Mouse (Mus musculus) neural tube, embryonic 14.5 days (tissue): ENCODE measurements at regions not wholly inside any gene's neighbourhood (a gene's known extent, or its start where the extent isn't known, plus 50 kb on each side); places are given as distances from the start of the nearest gene placed in this dataset.

ENCODE experiments used
- ATAC-seq: fragments of 200-750 bp; cut with Nextera tagmentation; 2 replicates; pipeline ENCODE4 v1.8.0; 2017; ENCODE audit warnings: low read depth, mild to moderate bottlenecking, moderate TSS enrichment, moderate library complexity
- H3K27ac ChIP-seq: fragments of 300-500 bp; sonication (generic); 2 replicates; pipeline ENCODE4 v1.5.1; 2014; ENCODE audit warnings: low read depth, mild to moderate bottlenecking, control low read depth, low read length, moderate library complexity, mixed read lengths
- H3K27me3 ChIP-seq: fragments of 300-500 bp; sonication (generic); 2 replicates; pipeline ENCODE4 v1.6.1; 2014; ENCODE audit warnings: low read length; ENCODE audit not compliant: control insufficient read depth, insufficient read depth
- H3K36me3 ChIP-seq: fragments of 300-500 bp; sonication (generic); 2 replicates; pipeline ENCODE4 v1.6.1; 2014; ENCODE audit warnings: low read length, mixed read lengths; ENCODE audit not compliant: control insufficient read depth, insufficient read depth
- H3K4me1 ChIP-seq: fragments of 300-500 bp; sonication (generic); 2 replicates; pipeline ENCODE4 v1.6.1; 2014; ENCODE audit warnings: low read length; ENCODE audit not compliant: control insufficient read depth, insufficient read depth
- H3K4me2 ChIP-seq: fragments of 300-500 bp; sonication (generic); 2 replicates; pipeline ENCODE4 v1.6.1; 2014; ENCODE audit warnings: mild to moderate bottlenecking, low read depth, low read length, control low read depth
- H3K4me3 ChIP-seq: fragments of 300-500 bp; sonication (generic); 2 replicates; pipeline ENCODE4 v1.5.1; 2014; ENCODE audit warnings: low read depth, low read length, control low read depth, mixed read lengths
- H3K9ac ChIP-seq: fragments of 300-500 bp; sonication (generic); replicated peaks from 2 replicates; pipeline ENCODE4 v1.6.1; 2014; ENCODE audit warnings: low read depth, mild to moderate bottlenecking, control low read depth, low read length, mixed read lengths
- H3K9me3 ChIP-seq: fragments of 300-500 bp; sonication (generic); 2 replicates; pipeline ENCODE4 v1.6.1; 2016; ENCODE audit warnings: low read length; ENCODE audit not compliant: control insufficient read depth
- WGBS: fragments of 180-500 bp; shearing (Covaris S2); extraction: QIAGEN DNeasy Blood & Tissue Kit; methylation state at CpG from one replicate; pipeline ENCODE4 v1.1.7; 2014; 5-methylcytosine and 5-hydroxymethylcytosine counted together

DNA sequence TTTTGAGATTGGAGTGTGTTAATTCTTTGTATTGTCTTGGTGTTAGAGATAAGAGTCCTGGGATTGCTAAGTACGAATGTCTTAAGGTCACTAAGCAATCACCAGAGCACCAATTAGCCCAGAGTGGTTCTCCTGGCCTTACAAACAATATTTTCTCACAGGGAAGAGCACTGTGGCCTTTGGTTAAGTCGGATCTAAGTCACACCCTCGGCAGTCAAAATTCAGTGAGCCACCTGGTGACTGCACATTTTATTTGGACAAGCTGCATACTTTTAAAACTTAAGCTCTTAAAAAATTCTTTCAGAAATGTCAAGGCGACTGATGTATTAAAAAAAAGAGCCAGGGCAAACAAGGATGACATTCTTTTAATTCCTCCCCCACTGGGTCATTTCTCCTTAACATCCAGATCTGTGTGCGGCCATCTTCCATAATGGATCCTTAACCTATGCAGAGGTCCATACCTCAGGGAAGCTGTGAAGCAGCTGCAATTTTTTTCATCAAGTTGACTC, 60.9 kb upstream of the Foxa2 start:
- H3K27me3 ChIP-seq, result no peaks in the 10 kb centered on the region
- no peak for ATAC-seq
- H3K36me3 ChIP-seq, result no peaks in the 10 kb centered on the region
- H3K9me3 ChIP-seq, result no peaks in the 10 kb centered on the region
- WGBS, result 75% methylated on average over 5 of the region's 5 CpGs
- H3K4me3 ChIP-seq, result no peak overlapping the region
- no peak overlapping the region for H3K27ac ChIP-seq
- no peak overlapping the region for H3K4me2 ChIP-seq
- no peaks in the 10 kb centered on the region for H3K4me1 ChIP-seq
- H3K9ac ChIP-seq, result no peak overlapping the region

DNA sequence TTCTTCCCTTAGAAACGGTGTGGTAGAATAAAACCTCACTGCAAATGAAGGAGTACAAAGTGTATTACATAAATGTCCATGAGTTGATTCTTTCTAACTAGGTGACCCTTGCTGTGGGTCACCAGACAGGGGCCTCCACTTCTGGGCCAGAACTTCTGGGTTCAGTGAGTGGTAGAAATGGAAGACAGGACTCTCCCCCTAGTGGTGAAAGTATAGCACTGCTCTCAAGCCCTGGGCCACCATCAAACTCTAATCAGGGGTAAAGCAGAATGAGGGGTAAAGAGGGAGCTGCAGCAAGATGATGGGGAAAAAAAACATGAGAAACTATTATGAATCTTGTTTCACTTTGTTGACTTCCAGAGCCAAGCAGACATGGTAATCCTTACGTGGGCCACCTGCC, 63.4 kb upstream of the Foxa2 start:
- H3K4me3 ChIP-seq, result no peak overlapping the region
- no peaks in the 10 kb centered on the region for H3K4me1 ChIP-seq
- no peak for ATAC-seq
- H3K9ac ChIP-seq, result no peak overlapping the region
- whole genome bisulfite sequencing, result 45% methylated on average over 2 of the region's 2 CpGs
- H3K4me2 ChIP-seq, result no peak overlapping the region
- no peak overlapping the region for H3K27ac ChIP-seq
- H3K27me3 ChIP-seq, result no peaks in the 10 kb centered on the region
- H3K36me3 ChIP-seq, result no peaks in the 10 kb centered on the region
- no peaks in the 10 kb centered on the region for H3K9me3 ChIP-seq

GRCm38 (mm10) chr2:148111889-148112288, 65.1 kb upstream of the Foxa2 start:
- Histone ChIP-seq H3K4me2 (peak overlapping the region; percentile 31; the same call in 1 of the 2 replicates), H3K36me3 (no peaks in the 10 kb centered on the region), H3K9me3 (no peaks in the 10 kb centered on the region), H3K27ac (no peak overlapping the region), H3K4me1 (no peaks in the 10 kb centered on the region), H3K27me3 (no peaks in the 10 kb centered on the region), H3K9ac (no peak overlapping the region), H3K4me3 (no peak overlapping the region)
- WGBS, result 21% methylated on average over 10 of the region's 10 CpGs
- peak; percentile 70 for ATAC-seq

GRCm38 (mm10) chr2:148113184-148113583, 66.4 kb upstream of the Foxa2 start:
- Histone ChIP-seq H3K27ac (no peak overlapping the region), H3K4me3 (no peak overlapping the region), H3K9me3 (no peaks in the 10 kb centered on the region), H3K36me3 (no peaks in the 10 kb centered on the region), H3K4me2 (no peak overlapping the region), H3K9ac (no peak overlapping the region), H3K27me3 (no peaks in the 10 kb centered on the region), H3K4me1 (no peaks in the 10 kb centered on the region)
- WGBS, result 62% methylated on average over 2 of the region's 2 CpGs
- ATAC-seq, result no peak

- peak; percentile 91 for ATAC-seq
- no peaks in the 10 kb centered on the region for H3K9me3 ChIP-seq
- WGBS, result 26% methylated on average over 4 of the region's 4 CpGs
- no peaks in the 10 kb centered on the region for H3K27me3 ChIP-seq
- H3K4me2 ChIP-seq, result no peak overlapping the region
- H3K27ac ChIP-seq, result no peak overlapping the region
- H3K4me1 ChIP-seq, result no peaks in the 10 kb centered on the region
- H3K9ac ChIP-seq, result no peak overlapping the region
- H3K4me3 ChIP-seq, result no peak overlapping the region
- no peaks in the 10 kb centered on the region for H3K36me3 ChIP-seq
These were observed 67.8 kb upstream of the Foxa2 start for GRCm38 (mm10) chr2:148114600-148114999.

DNA sequence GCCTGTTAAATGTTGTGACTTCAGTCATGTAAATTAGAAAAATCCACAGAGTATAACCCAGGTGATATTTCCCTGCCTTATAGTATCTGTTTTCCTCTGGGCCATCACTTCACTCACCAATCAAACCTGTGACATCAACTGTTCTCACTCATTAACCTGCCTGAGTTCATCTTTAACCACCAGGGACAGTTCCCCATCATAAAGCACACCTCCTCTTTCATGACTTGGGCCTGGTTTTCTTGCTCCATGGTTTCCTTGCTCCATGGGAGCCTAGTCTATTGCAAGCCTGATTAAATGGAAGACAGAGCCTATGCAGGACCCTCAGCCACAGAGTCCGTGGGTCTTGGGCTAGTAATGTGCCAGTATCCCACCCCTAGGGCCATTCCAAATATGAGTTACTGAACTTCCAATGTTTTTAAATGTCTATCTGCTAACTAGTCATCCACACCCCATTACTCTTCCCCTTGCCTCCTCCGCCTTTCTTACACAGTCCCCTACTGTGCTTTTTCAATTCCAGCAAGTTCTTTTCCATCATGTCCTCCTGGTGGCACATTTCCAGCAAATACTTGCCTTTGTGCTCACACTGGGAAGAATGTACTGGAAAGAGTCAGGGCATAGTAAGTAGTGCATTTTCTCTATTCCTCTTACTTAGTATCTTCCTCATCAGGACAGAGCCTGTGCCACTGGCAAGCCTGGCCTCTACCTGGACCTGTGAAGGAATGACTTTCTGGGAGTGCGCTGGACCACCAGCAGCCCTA, 69.4 kb upstream of the Foxa2 start:
- H3K9ac ChIP-seq, result no peak overlapping the region
- H3K4me2 ChIP-seq, result no peak overlapping the region
- H3K36me3 ChIP-seq, result no peaks in the 10 kb centered on the region
- WGBS, result 81% methylated on average over 3 of the region's 3 CpGs
- no peak overlapping the region for H3K4me3 ChIP-seq
- no peaks in the 10 kb centered on the region for H3K4me1 ChIP-seq
- H3K9me3 ChIP-seq, result no peaks in the 10 kb centered on the region
- no peak for ATAC-seq
- H3K27me3 ChIP-seq, result no peaks in the 10 kb centered on the region
- H3K27ac ChIP-seq, result no peak overlapping the region

GRCm38 (mm10) chr2:148117420-148117819, 70.7 kb upstream of the Foxa2 start:
- no peak for ATAC-seq
- Histone ChIP-seq H3K4me1 (no peaks in the 10 kb centered on the region), H3K4me3 (no peak overlapping the region), H3K27ac (no peak overlapping the region), H3K4me2 (no peak overlapping the region), H3K9ac (no peak overlapping the region), H3K27me3 (no peaks in the 10 kb centered on the region), H3K9me3 (no peaks in the 10 kb centered on the region), H3K36me3 (no peaks in the 10 kb centered on the region)
- WGBS, result 49% methylated on average over 2 of the region's 2 CpGs

DNA sequence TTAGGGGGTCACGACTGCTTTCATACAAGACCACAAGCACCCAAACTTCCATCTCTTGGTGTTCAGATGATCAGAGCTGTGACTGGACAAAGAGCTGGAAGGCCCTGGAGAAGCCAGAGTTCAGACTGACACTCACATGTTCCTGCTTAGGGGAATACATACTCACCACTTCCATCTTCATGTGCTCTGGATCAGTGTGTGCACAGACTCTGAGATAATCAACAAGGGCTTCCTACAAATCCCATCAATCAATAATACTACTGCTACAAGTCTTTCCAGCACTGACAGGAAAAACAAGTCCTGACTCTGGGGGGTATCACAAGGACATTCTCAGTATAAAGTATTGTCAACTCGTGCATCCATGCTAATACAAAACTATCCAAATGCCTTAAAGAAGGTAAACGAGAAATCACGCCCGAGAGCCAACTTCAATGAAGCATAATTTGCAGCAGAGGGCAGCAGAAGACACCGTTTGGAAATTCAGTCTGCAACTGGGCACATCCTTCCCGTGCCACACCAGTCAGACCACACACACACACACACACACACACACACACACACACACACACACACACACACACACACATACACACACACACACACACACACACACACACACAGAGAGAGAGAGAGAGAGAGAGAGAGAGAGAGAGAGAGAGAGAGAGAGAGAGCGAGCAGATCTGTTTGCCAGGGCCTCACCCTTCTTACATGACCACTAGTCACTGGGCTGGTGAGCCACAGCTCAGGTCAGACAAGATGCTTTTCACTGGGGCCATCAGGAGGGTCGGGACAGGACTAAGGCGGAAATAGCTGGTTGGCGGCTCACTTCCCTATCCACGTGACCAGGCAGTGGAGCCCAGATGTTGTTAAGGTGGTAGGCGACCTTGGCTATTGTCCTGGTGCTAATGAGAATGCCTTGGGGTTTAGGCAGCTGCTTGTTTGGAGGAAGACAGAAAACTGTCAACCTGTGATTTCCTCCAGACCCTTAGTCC, 75.4 kb upstream of the Foxa2 start:
- no peaks in the 10 kb centered on the region for H3K9me3 ChIP-seq
- H3K4me1 ChIP-seq, result no peaks in the 10 kb centered on the region
- no peak overlapping the region for H3K4me3 ChIP-seq
- no peak overlapping the region for H3K27ac ChIP-seq
- H3K4me2 ChIP-seq, result no peak overlapping the region
- no peaks in the 10 kb centered on the region for H3K27me3 ChIP-seq
- H3K36me3 ChIP-seq, result no peaks in the 10 kb centered on the region
- 38% methylated on average over 13 of the region's 13 CpGs for WGBS
- H3K9ac ChIP-seq, result no peak overlapping the region
- peak; percentile 87 for ATAC-seq

DNA sequence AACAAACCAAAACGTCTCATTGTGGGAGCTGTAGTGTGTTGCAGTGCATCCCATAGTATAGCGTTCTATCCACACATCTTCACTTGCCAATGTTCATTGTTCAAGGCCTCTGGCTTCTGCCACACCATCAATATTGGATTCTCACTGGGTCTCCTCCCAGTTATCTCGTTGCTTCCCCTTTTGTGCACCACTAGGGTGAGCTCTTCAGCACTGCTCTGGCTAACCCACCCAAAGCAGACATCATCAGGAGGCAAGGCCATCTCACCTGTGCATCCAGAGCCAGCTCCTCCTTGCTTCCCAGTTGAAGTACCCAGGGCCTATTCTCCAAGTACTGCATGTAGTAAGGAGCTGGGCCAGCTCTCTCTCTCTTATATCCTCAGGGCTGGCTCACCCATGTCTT, 77.0 kb upstream of the Foxa2 start:
- H3K36me3 ChIP-seq, result no peaks in the 10 kb centered on the region
- no peak overlapping the region for H3K4me2 ChIP-seq
- no peak overlapping the region for H3K9ac ChIP-seq
- no peaks in the 10 kb centered on the region for H3K27me3 ChIP-seq
- no peak for ATAC-seq
- WGBS, result 57% methylated on average over 3 of the region's 3 CpGs
- no peak overlapping the region for H3K4me3 ChIP-seq
- no peaks in the 10 kb centered on the region for H3K4me1 ChIP-seq
- no peak overlapping the region for H3K27ac ChIP-seq
- no peaks in the 10 kb centered on the region for H3K9me3 ChIP-seq
